Mouse (Mus musculus) CH12.LX (cell line): ENCODE results near the gene Pagr1a. TPM values are rescaled to one million over a fixed set of nuclear protein-coding genes. Genes with fewer than 3 reads are reported as not detected.

Experiments used
- DNase-seq: peaks from one replicate; pipeline ENCODE4 v3.0.0-alpha.2; 2013; ENCODE audit errors: extremely low read depth
- H3K27ac ChIP-seq: 2 replicates; pipeline ENCODE4 v1.5.1; 2012; ENCODE audit warnings: low read depth, mild to moderate bottlenecking, control low read depth, moderate library complexity; ENCODE audit not compliant: insufficient read depth
- H3K27me3 ChIP-seq: replicated peaks from 2 replicates; pipeline ENCODE3; 2012; ENCODE audit warnings: inconsistent platforms
- H3K36me3 ChIP-seq, 2 experiments: replicated peaks in 1 of 2; 2 replicates each; pipeline versions ENCODE3 to v1.6.1; 2012; ENCODE audit warnings: inconsistent platforms in 1 of 2, low read length in 1 of 2, mild to moderate bottlenecking in 1 of 2, mixed read lengths in 1 of 2, moderate library complexity in 1 of 2; ENCODE audit not compliant: control insufficient read depth in 1 of 2, insufficient read depth in 1 of 2
- H3K4me1 ChIP-seq, 2 experiments: 2 replicates each; pipeline ENCODE4 v1.6.1; 2012; ENCODE audit warnings: inconsistent platforms in 1 of 2, moderate library complexity in 1 of 2; ENCODE audit not compliant: insufficient read depth in 2 of 2, control insufficient read depth in 1 of 2
- H3K4me2 ChIP-seq: 2 replicates; pipeline ENCODE4 v1.6.1; 2012; ENCODE audit warnings: low read depth, mild to moderate bottlenecking, control low read depth; ENCODE audit not compliant: poor library complexity, insufficient read depth, severe bottlenecking
- H3K4me3 ChIP-seq, 3 experiments: fragments of 150-350 bp in 1 of 3; sonication (generic) in 1 of 3; replicated peaks in 1 of 3; 2 replicates each; pipeline versions ENCODE3 to v1.5.1; 2011 to 2012; ENCODE audit warnings: low read depth in 2 of 3, low read length in 2 of 3, mild to moderate bottlenecking in 2 of 3, moderate library complexity in 2 of 3, control low read depth in 1 of 3, improper control_type of control experiment in 1 of 3, inconsistent platforms in 1 of 3, mixed read lengths in 1 of 3; ENCODE audit not compliant: poor library complexity in 1 of 3
- H3K79me2 ChIP-seq: replicated peaks from 2 replicates; pipeline ENCODE4 v1.6.1; 2012; ENCODE audit warnings: mild to moderate bottlenecking, moderate library complexity; ENCODE audit not compliant: control insufficient read depth, poor library complexity, insufficient read depth, severe bottlenecking; ENCODE audit errors: extremely low read depth
- H3K9ac ChIP-seq: 2 replicates; pipeline ENCODE4 v1.6.1; 2012; ENCODE audit warnings: low read depth, mild to moderate bottlenecking, control low read depth, moderate library complexity; ENCODE audit not compliant: insufficient read depth
- H3K9me3 ChIP-seq: replicated peaks from 2 replicates; pipeline ENCODE3; 2012; ENCODE audit warnings: low read length, inconsistent platforms, mixed read lengths
- BHLHE40 ChIP-seq: IDR thresholded peaks from 2 replicates; pipeline ENCODE4 v1.6.1; 2011; ENCODE audit warnings: mild to moderate bottlenecking, low read depth, low read length, improper control_type of control experiment
- CHD1 ChIP-seq: IDR thresholded peaks from 2 replicates; pipeline ENCODE4 v1.6.1; 2012; ENCODE audit warnings: low read depth, low read length, improper control_type of control experiment, inconsistent platforms
- CHD2 ChIP-seq: IDR thresholded peaks from 2 replicates; pipeline ENCODE4 v1.6.1; 2011; ENCODE audit warnings: low read length, improper control_type of control experiment
- CTCF ChIP-seq, 2 experiments: IDR thresholded peaks in 1 of 2; conservative IDR thresholded peaks in 1 of 2; 2 replicates each; pipeline ENCODE4 v1.5.1; 2011 to 2012; ENCODE audit warnings: low read depth in 2 of 2, low read length in 2 of 2, improper control_type of control experiment in 1 of 2, inconsistent platforms in 1 of 2, mild to moderate bottlenecking in 1 of 2, moderate library complexity in 1 of 2
- E2F4 ChIP-seq: IDR thresholded peaks from 2 replicates; pipeline ENCODE4 v1.6.1; 2011; ENCODE audit warnings: low read depth, low read length, improper control_type of control experiment; ENCODE audit not compliant: insufficient replicate concordance
- ELF1 ChIP-seq: IDR thresholded peaks from 2 replicates; pipeline ENCODE4 v1.6.1; 2014; ENCODE audit warnings: low read depth, mild to moderate bottlenecking, inconsistent platforms, low read length, improper control_type of control experiment
- EP300 ChIP-seq: IDR thresholded peaks from 2 replicates; pipeline ENCODE4 v1.6.1; 2011; ENCODE audit warnings: low read length, improper control_type of control experiment
- ETS1 ChIP-seq: conservative IDR thresholded peaks from 2 replicates; pipeline ENCODE4 v1.6.1; 2012; ENCODE audit warnings: low read depth, mild to moderate bottlenecking, inconsistent platforms, low read length, improper control_type of control experiment, moderate library complexity
- GABPA ChIP-seq: IDR thresholded peaks from 2 replicates; pipeline ENCODE4 v1.6.1; 2012; ENCODE audit warnings: low read depth, low read length, improper control_type of control experiment, inconsistent platforms; ENCODE audit not compliant: insufficient replicate concordance
- HCFC1 ChIP-seq: IDR thresholded peaks from 2 replicates; pipeline ENCODE4 v1.6.1; 2012; ENCODE audit warnings: low read depth, mild to moderate bottlenecking, inconsistent platforms, low read length, improper control_type of control experiment
- IRF4 ChIP-seq: IDR thresholded peaks from 2 replicates; pipeline ENCODE4 v1.6.1; 2014; ENCODE audit warnings: low read depth, mild to moderate bottlenecking, inconsistent platforms, low read length, improper control_type of control experiment
- JUND ChIP-seq: conservative IDR thresholded peaks from 2 replicates; pipeline ENCODE4 v1.6.1; 2011; ENCODE audit warnings: low read depth, low read length, improper control_type of control experiment
- MAFK ChIP-seq: IDR thresholded peaks from 2 replicates; pipeline ENCODE4 v1.6.1; 2011; ENCODE audit warnings: low read length, improper control_type of control experiment; ENCODE audit not compliant: insufficient replicate concordance
- MAX ChIP-seq: IDR thresholded peaks from 2 replicates; pipeline ENCODE4 v1.6.1; 2011; ENCODE audit warnings: low read length, improper control_type of control experiment
- MAZ ChIP-seq: IDR thresholded peaks from 2 replicates; pipeline ENCODE4 v1.6.1; 2012; ENCODE audit warnings: low read depth, mild to moderate bottlenecking, inconsistent platforms, low read length, improper control_type of control experiment, moderate library complexity
- MEF2A ChIP-seq: IDR thresholded peaks from 2 replicates; pipeline ENCODE4 v1.6.1; 2014; ENCODE audit warnings: low read depth, mild to moderate bottlenecking, inconsistent platforms, low read length, improper control_type of control experiment, borderline replicate concordance
- MXI1 ChIP-seq: IDR thresholded peaks from 2 replicates; pipeline ENCODE4 v1.6.1; 2011; ENCODE audit warnings: mild to moderate bottlenecking, low read depth, low read length, improper control_type of control experiment
- MYC ChIP-seq: IDR thresholded peaks from 2 replicates; pipeline ENCODE4 v1.6.1; 2011; ENCODE audit warnings: low read depth, mild to moderate bottlenecking, improper control_type of control experiment, low read length
- NRF1 ChIP-seq: IDR thresholded peaks from 2 replicates; pipeline ENCODE4 v1.6.1; 2014; ENCODE audit warnings: low read depth, mild to moderate bottlenecking, inconsistent platforms, low read length, improper control_type of control experiment, moderate library complexity
- POLR2A ChIP-seq: IDR thresholded peaks from 2 replicates; pipeline ENCODE4 v1.6.1; 2011; ENCODE audit warnings: low read depth, mild to moderate bottlenecking, improper control_type of control experiment, low read length
- POLR2AphosphoS2 ChIP-seq: IDR thresholded peaks from 2 replicates; pipeline ENCODE4 v1.6.1; 2011; ENCODE audit warnings: low read depth, low read length, improper control_type of control experiment
- RCOR1 ChIP-seq: conservative IDR thresholded peaks from 2 replicates; pipeline ENCODE4 v1.6.1; 2012; ENCODE audit warnings: low read depth, mild to moderate bottlenecking, inconsistent platforms, low read length, improper control_type of control experiment
- SIN3A ChIP-seq: IDR thresholded peaks from 2 replicates; pipeline ENCODE4 v1.6.1; 2012; ENCODE audit warnings: low read length, improper control_type of control experiment, inconsistent platforms
- SMC3 ChIP-seq: IDR thresholded peaks from 2 replicates; pipeline ENCODE4 v1.6.1; 2011; ENCODE audit warnings: low read depth, low read length, improper control_type of control experiment
- TBP ChIP-seq: conservative IDR thresholded peaks from 2 replicates; pipeline ENCODE4 v1.6.1; 2011; ENCODE audit warnings: low read depth, low read length, improper control_type of control experiment
- TCF12 ChIP-seq: IDR thresholded peaks from 2 replicates; pipeline ENCODE4 v1.6.1; 2014; ENCODE audit warnings: low read depth, mild to moderate bottlenecking, inconsistent platforms, low read length, improper control_type of control experiment
- UBTF ChIP-seq: IDR thresholded peaks from 2 replicates; pipeline ENCODE4 v1.6.1; 2012; ENCODE audit warnings: low read depth, mild to moderate bottlenecking, inconsistent platforms, low read length, improper control_type of control experiment, moderate library complexity
- ZC3H11A ChIP-seq: IDR thresholded peaks from 2 replicates; pipeline ENCODE4 v1.6.1; 2012; ENCODE audit warnings: low read depth, mild to moderate bottlenecking, inconsistent platforms, low read length, improper control_type of control experiment
- ZMIZ1 ChIP-seq: IDR thresholded peaks from 2 replicates; pipeline ENCODE4 v1.6.1; 2012; ENCODE audit warnings: low read depth, mild to moderate bottlenecking, inconsistent platforms, low read length, improper control_type of control experiment
- ZNF384 ChIP-seq: IDR thresholded peaks from 2 replicates; pipeline ENCODE4 v1.6.1; 2012; ENCODE audit warnings: low read depth, low read length, improper control_type of control experiment, inconsistent platforms
- dilution Hi-C: fragments of 300-500 bp; cut with MboI; formaldehyde crosslinking; loops from 2 replicates; pipeline ENCODE4 v1.14.3; 2020; ENCODE audit warnings: low sequenced_read_pairs; ENCODE audit not compliant: extremely low pct_unique_long_range_greater_than_20kb, extremely low pct_ligation_motif_present
- in situ Hi-C: fragments of 300-500 bp; cut with MboI; formaldehyde crosslinking; loops from 3 replicates; pipeline ENCODE4 v1.14.3; 2019; ENCODE audit warnings: low sequenced_read_pairs, low pct_ligation_motif_present, low pct_unique_long_range_greater_than_20kb, mixed read lengths
- polyA plus RNA-seq: library from polyadenylated mRNA; unstranded; fragments of >175 nt; gene quantifications from 2 replicates; pipeline ENCODE4 v1.2.1, GENCODE M21; 2012; ENCODE audit warnings: low read depth; ENCODE audit not compliant: insufficient read length
- total RNA-seq, 2 experiments: library from RNA; depleted of rRNA; stranded (reverse); fragments of 300-350 nt in 1 of 2; fragments of >200 nt in 1 of 2; gene quantifications; 2 replicates each; pipeline ENCODE4 v1.2.3; 2012 to 2014

The Pagr1a gene
- total and polyA plus RNA-seq, 3 experiments = 12.0 to 69.4 (median 60.0) TPM

- no peak for TF ChIP-seq BHLHE40
- TF ChIP-seq MAFK = no peak
- no peak for TF ChIP-seq ZMIZ1
- no peak for TF ChIP-seq CTCF (conservative IDR thresholded peaks at IDR 0.05 in 1 of 2, IDR thresholded peaks at IDR 0.05 in 1 of 2; ENCODE audit: low read depth in 2 of 2, low read length in 2 of 2)
- TF ChIP-seq SMC3 = no peak
- TF ChIP-seq GABPA = no peak
- no peak for TF ChIP-seq TCF12
- TF ChIP-seq NRF1 = no peak
- TF ChIP-seq EP300 = no peak
- no peak for TF ChIP-seq TBP
- TF ChIP-seq ELF1 = no peak
- dilution Hi-C loops = no loop called here
These were observed 38.0 kb upstream of the Pagr1a start for GRCm38 (mm10) chr7:127055026-127055585.

GRCm38 (mm10) chr7:127041851-127042672 is 24.9 kb upstream of the Pagr1a start, which contains the start of gene Kif22:
TSS of gene Kif22 (minus strand) at chr7:127042471.
- DNase-seq = peak; percentile 89
- Histone ChIP-seq H3K9me3 (no peaks in the 10 kb centered on the region), H3K9ac (peak within 1 kb of the TSS; percentile 92), H3K4me2 (peak within 1 kb of the TSS; percentile 91), H3K36me3 (peaks cover 0 to 42% of the 10 kb centered on the region in 2 experiments), H3K4me1 (peaks cover 3 to 22% of the 10 kb centered on the region in 2 experiments; a peak in 3 of 4 replicates), H3K27ac (peak within 1 kb of the TSS; percentile 41; the same call in 1 of the 2 replicates), H3K4me3 (peak within 1 kb of the TSS; percentile 90 to 99 (median 95)), H3K79me2 (peaks cover 37% of the 10 kb centered on the region), H3K27me3 (no peaks in the 10 kb centered on the region)
- dilution Hi-C loops = no loop called here
- in situ Hi-C loops = no loop called here
- TF ChIP-seq TCF12 = peak; percentile 71; the same call in 1 of the 2 replicates
- TF ChIP-seq ZMIZ1 = peak; percentile 78
- peak; percentile 96 for TF ChIP-seq E2F4
- no peak for TF ChIP-seq RCOR1
- TF ChIP-seq MYC = peak; percentile 54; the same call in 1 of the 2 replicates
- peak; percentile 66; the same call in 1 of the 2 replicates for TF ChIP-seq CHD1
- peak; percentile 96 for TF ChIP-seq SIN3A
- no peak for TF ChIP-seq ZNF384
- TF ChIP-seq MEF2A = peak; percentile 63; the same call in 1 of the 2 replicates
- peak; percentile 89 for TF ChIP-seq CHD2
- TF ChIP-seq MAFK = no peak
- 0 out of 2 replicates have a peak, but pooled peaks have one; percentile 44 for TF ChIP-seq MAX
- TF ChIP-seq EP300 = no peak
- TF ChIP-seq ZC3H11A = no peak
- peak; percentile 94; the same call in 1 of the 2 replicates for TF ChIP-seq MXI1
- TF ChIP-seq IRF4 = peak; percentile 76
- 0 out of 2 replicates have a peak, but pooled peaks have one; percentile 9 for TF ChIP-seq ETS1
- TF ChIP-seq JUND = no peak
- TF ChIP-seq NRF1 = no peak
- TF ChIP-seq HCFC1 = peak; percentile 83
- TF ChIP-seq UBTF = no peak
- peak; percentile 89 for TF ChIP-seq POLR2A
- peak; percentile 80 for TF ChIP-seq POLR2AphosphoS2
- peak; percentile 57; the same call in 1 of the 2 replicates for TF ChIP-seq MAZ

More at GRCm38 (mm10) chr7:127055026-127055585, 38.0 kb upstream of the Pagr1a start:
- Histone ChIP-seq H3K79me2 (no peaks in the 10 kb centered on the region), H3K9ac (no peak overlapping the region), H3K27ac (no peak overlapping the region), H3K4me3 (no peak overlapping the region), H3K27me3 (peaks cover 3% of the 10 kb centered on the region), H3K9me3 (no peaks in the 10 kb centered on the region), H3K4me2 (no peak overlapping the region), H3K36me3 (no peaks in the 10 kb centered on the region), H3K4me1 (no peaks in the 10 kb centered on the region)
- no peak for DNase-seq
- in situ Hi-C loops = no loop called here
